Mouse (Mus musculus) cortical plate, adult 2 months (tissue): ENCODE results near the gene Far2. TPM values are rescaled to one million over a fixed set of nuclear protein-coding genes. Genes with fewer than 3 reads are reported as not detected.

ENCODE experiments used
- H3K27ac ChIP-seq: fragments of 200-500 bp; 2 replicates; pipeline ENCODE4 v1.5.1; 2012; ENCODE audit warnings: low read length, control low read depth, inconsistent platforms; ENCODE audit not compliant: insufficient read depth
- H3K4me1 ChIP-seq: fragments of 200-500 bp; 2 replicates; pipeline ENCODE4 v1.6.1; 2011; ENCODE audit warnings: low read length; ENCODE audit not compliant: control insufficient read depth, insufficient read depth
- H3K4me3 ChIP-seq: fragments of 200-500 bp; 2 replicates; pipeline ENCODE4 v1.5.1; 2011; ENCODE audit warnings: mild to moderate bottlenecking, low read length, control low read depth; ENCODE audit not compliant: insufficient read depth
- CTCF ChIP-seq: fragments of 200-500 bp; IDR thresholded peaks from 2 replicates; pipeline ENCODE4 v1.5.1; 2011; ENCODE audit warnings: mild to moderate bottlenecking, control low read depth, low read length; ENCODE audit not compliant: insufficient read depth; ENCODE audit errors: extremely low read depth
- POLR2A ChIP-seq: fragments of 200-500 bp; IDR thresholded peaks from 2 replicates; pipeline ENCODE4 v1.6.1; 2011; ENCODE audit warnings: mild to moderate bottlenecking, low read length, control low read depth; ENCODE audit not compliant: insufficient read depth; ENCODE audit errors: extremely low read depth
- polyA plus RNA-seq: library from polyadenylated mRNA; depleted of rRNA; stranded (reverse); fragments of >200 nt; gene quantifications from 2 replicates; pipeline ENCODE4 v1.2.3, GENCODE M21; 2012; rRNA removed

Gene Far2
- 17.2 and 17.7 TPM in 2 replicates for polyA plus RNA-seq

- TF ChIP-seq CTCF (no peak), POLR2A (peak; percentile 62)
- peak within 1 kb of the TSS; percentile 60 for H3K4me3 ChIP-seq
- peak within 1 kb of the TSS; percentile 67 for H3K27ac ChIP-seq
- 0 out of 2 replicates have a peak, but pooled peaks cover 1% of the 10 kb centered on the region for H3K4me1 ChIP-seq
Observed at GRCm38 (mm10) chr6:148046881-148047649, at the start of gene Far2. TSS of gene Far2 (plus strand) at chr6:148047259.

GRCm38 (mm10) chr6:148000483-148000882 lies 46.6 kb upstream of the Far2 start:
- Histone ChIP-seq H3K4me3 (no peak overlapping the region), H3K4me1 (no peaks in the 10 kb centered on the region), H3K27ac (no peak overlapping the region)
- TF ChIP-seq POLR2A = no peak
- no peak for TF ChIP-seq CTCF

- no peak for TF ChIP-seq POLR2A
- TF ChIP-seq CTCF = peak; percentile 54
- Histone ChIP-seq H3K4me3 (no peak overlapping the region), H3K4me1 (no peaks in the 10 kb centered on the region), H3K27ac (no peak overlapping the region)
Observed at GRCm38 (mm10) chr6:148001071-148001470, 46.0 kb upstream of the Far2 start.

GRCm38 (mm10) chr6:148006118-148006837 lies 40.8 kb upstream of the Far2 start:
- Histone ChIP-seq H3K4me3 (no peak overlapping the region), H3K27ac (no peak overlapping the region), H3K4me1 (no peaks in the 10 kb centered on the region)
- no peak for TF ChIP-seq CTCF
- TF ChIP-seq POLR2A = no peak

- Histone ChIP-seq H3K4me1 (no peaks in the 10 kb centered on the region), H3K27ac (no peak overlapping the region)
- TF ChIP-seq POLR2A (no peak), CTCF (no peak)
Observed at GRCm38 (mm10) chr6:148040759-148041158, 6.3 kb upstream of the Far2 start.

GRCm38 (mm10) chr6:148047650-148047988 lies 560 bp downstream of the Far2 start:
- Histone ChIP-seq H3K4me1 (0 out of 2 replicates have a peak, but pooled peaks cover 1% of the 10 kb centered on the region), H3K27ac (peak overlapping the region; percentile 67; the same call in 1 of the 2 replicates), H3K4me3 (peak overlapping the region; percentile 60)
- TF ChIP-seq CTCF (no peak), POLR2A (no peak)

More at GRCm38 (mm10) chr6:148040759-148041158, 6.3 kb upstream of the Far2 start:
- no peak overlapping the region for H3K4me3 ChIP-seq

GRCm38 (mm10) chr6:148063131-148063530 lies 16.1 kb downstream of the Far2 start:
- no peak overlapping the region for H3K27ac ChIP-seq
- H3K4me3 ChIP-seq = no peak overlapping the region
- TF ChIP-seq CTCF (no peak), POLR2A (no peak)
- peaks cover 3% of the 10 kb centered on the region for H3K4me1 ChIP-seq

- Histone ChIP-seq H3K4me3 (no peak overlapping the region), H3K4me1 (peaks cover 3% of the 10 kb centered on the region), H3K27ac (no peak overlapping the region)
- TF ChIP-seq CTCF (no peak), POLR2A (no peak)
Observed at GRCm38 (mm10) chr6:148066267-148066666, 19.2 kb downstream of the Far2 start.

- Histone ChIP-seq H3K4me1 (peaks cover 6% of the 10 kb centered on the region), H3K27ac (no peak overlapping the region), H3K4me3 (no peak overlapping the region)
- TF ChIP-seq CTCF = no peak
- TF ChIP-seq POLR2A = no peak
Observed at GRCm38 (mm10) chr6:148068786-148069185, 21.7 kb downstream of the Far2 start.
